Mouse (Mus musculus): ENCODE data around the gene Agpat1. TPM values are rescaled to one million over a fixed set of nuclear protein-coding genes. Genes with fewer than 3 reads are reported as not detected.
A peak's percentile ranks its signal among the peaks of the same experiment; 100 is the strongest.

The Agpat1 gene
- polyA plus RNA-seq, 1 experiment from 2014 or later = 74.8 TPM

DNA sequence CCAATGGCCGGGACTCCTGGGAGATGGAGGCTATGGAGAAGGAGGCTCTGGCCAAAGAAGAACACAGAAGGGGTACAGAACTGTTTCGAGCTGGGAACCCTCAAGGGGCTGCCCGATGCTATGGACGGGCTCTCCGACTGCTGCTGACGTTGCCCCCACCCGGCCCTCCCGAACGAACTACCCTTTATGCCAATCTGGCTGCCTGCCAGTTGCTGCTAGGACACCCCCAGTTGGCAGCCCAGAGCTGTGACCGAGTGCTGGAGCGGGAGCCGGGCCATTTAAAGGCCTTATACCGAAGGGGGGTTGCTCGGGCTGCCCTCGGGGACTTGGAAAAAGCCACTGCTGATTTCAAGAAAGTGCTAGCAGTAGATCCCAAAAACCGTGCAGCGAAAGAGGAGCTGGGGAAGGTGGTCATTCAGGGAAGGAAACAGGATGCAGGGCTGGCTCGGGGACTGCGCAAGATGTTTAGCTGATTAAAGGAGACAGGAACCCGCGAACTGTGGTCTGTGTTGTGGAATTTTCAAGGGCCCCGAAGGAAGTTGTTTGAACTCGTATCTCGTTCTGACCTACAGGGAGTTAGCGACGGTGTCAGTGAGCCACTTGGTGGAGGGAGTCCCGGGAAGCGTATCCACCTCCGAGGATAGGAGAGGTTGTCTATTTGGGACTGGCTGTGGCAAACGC lies 41.9 kb downstream of the Agpat1 start:
- 90% methylated on average over 30 of the region's 30 CpGs for WGBS
- Histone ChIP-seq H3K4me2 (ENCODE audit: low read depth, severe bottlenecking) (no peak overlapping the region; the same call in 1 of the 2 replicates), H3K4me3 (ENCODE audit: low read depth, low read length) (no peak overlapping the region), H3K27me3 (ENCODE audit: control insufficient read depth, insufficient read depth, low read length) (no peaks in the 10 kb centered on the region), H3K4me1 (ENCODE audit: control insufficient read depth, insufficient read depth, low read length) (peaks cover 12% of the 10 kb centered on the region), H3K36me3 (ENCODE audit: control insufficient read depth, insufficient read depth, low read length) (peaks cover 9% of the 10 kb centered on the region), H3K9me3 (ENCODE audit: control insufficient read depth, low read length) (no peaks in the 10 kb centered on the region), H3K27ac (replicated peaks; ENCODE audit: low read depth, low read length) (no peak overlapping the region), H3K9ac (ENCODE audit: low read length) (no peak overlapping the region)
- no peak for ATAC-seq (ENCODE audit: insufficient number of reproducible peaks, low FRiP score, low TSS enrichment, low read depth)
- DNase-seq (ENCODE audit: low spot score) = no peak

DNA sequence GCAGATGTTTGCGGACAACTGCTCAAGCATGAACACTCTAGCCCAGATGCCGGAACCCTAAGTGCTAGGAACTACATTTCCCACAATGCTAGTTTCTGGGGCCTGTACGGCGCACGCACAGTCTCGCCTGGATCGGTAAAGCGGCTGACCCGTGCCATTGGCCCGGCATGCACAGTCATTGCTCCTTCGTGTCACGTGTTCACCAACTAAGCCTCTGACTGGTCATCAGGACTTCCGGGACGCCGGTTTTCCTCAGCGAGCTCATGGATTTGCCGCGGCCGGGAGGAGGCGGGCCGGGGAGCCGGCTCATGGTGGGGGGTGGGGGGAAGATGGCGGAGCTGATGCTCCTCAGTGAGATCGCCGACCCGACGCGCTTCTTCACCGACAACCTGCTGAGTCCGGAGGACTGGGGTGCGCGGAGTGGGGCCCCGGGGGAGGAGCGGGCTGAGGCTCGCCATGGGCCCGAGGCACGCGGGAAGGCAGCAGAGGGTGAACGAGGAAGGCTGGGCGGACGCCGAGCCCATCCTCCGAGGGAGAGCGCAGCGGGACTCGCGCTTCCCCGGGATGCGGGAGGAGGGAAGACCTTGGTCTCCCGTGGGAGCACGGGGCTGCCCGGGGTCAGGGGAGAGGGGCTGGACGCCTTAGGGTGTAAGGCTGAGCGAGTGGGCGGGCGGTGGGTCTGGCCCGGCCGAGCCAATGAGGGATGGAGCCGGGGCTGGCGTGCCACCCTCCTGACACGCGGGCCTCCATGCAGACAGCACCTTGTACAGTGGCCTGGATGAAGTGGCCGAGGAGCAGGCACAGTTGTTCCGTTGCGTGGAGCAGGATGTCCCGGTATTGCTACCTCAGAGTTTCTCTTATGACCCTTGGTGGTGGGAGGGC lies 43.1 kb downstream of the Agpat1 start, which contains the start of gene Atf6b:
Gene Atf6b (plus strand): TSS at position 241 of the 882 bp plus-strand sequence.
- Histone ChIP-seq H3K36me3 (ENCODE audit: control insufficient read depth, insufficient read depth, low read length) (peaks cover 10% of the 10 kb centered on the region), H3K4me3 (ENCODE audit: low read depth, low read length) (peak within 1 kb of the TSS; percentile 97), H3K4me1 (ENCODE audit: control insufficient read depth, insufficient read depth, low read length) (peaks cover 7% of the 10 kb centered on the region; the same call in 1 of the 2 replicates), H3K4me2 (ENCODE audit: low read depth, severe bottlenecking) (peak within 1 kb of the TSS; percentile 87), H3K9ac (ENCODE audit: low read length) (peak within 1 kb of the TSS; percentile 91), H3K27me3 (ENCODE audit: control insufficient read depth, insufficient read depth, low read length) (no peaks in the 10 kb centered on the region), H3K27ac (replicated peaks; ENCODE audit: low read depth, low read length) (peak within 1 kb of the TSS; percentile 62), H3K9me3 (ENCODE audit: control insufficient read depth, low read length) (no peaks in the 10 kb centered on the region)
- ATAC-seq (ENCODE audit: insufficient number of reproducible peaks, low FRiP score, low TSS enrichment, low read depth) = peak; percentile 96
- 1% methylated on average over 63 of the region's 66 CpGs for WGBS
- DNase-seq (ENCODE audit: low spot score) = peak; percentile 94

DNA sequence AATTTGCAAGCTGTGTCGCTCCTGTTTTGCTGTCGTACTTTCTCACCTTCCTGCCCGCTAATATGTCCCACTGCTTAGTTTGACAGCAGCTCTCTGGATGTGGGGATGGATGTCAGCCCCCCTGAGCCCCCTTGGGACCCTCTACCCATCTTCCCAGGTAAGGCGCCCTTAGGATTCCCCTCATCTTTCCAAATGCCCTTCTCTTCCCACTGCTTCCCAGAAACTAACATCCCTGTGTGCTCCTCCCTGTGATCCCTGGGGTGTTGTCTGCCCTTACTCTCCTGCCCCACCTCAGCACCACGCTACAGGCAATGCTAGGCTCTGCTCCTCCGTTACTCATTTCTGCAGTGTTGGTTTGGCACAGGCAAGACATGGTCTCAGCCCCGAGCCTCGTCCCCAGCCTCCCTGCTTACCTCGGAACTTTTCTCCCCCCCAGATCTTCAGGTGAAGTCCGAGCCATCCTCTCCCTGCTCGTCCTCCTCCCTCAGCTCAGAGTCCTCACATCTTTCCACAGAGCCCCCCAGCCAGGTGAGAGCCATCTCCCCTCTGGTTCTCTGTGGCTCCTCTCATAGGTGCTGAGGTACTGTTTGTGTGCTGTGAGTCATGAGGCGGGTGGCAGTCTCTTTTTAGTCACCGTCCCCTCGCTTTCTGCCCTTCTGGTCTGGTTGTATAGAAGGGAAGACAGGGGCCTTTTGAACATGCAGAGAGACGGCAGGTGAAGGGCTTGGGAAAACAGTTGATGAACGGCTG lies 44.3 kb downstream of the Agpat1 start:
- ATAC-seq (ENCODE audit: insufficient number of reproducible peaks, low FRiP score, low TSS enrichment, low read depth) = no peak
- WGBS = 83% methylated on average over 16 of the region's 16 CpGs
- Histone ChIP-seq H3K27me3 (ENCODE audit: control insufficient read depth, insufficient read depth, low read length) (no peaks in the 10 kb centered on the region), H3K4me3 (ENCODE audit: low read depth, low read length) (peak overlapping the region; percentile 97; the same call in 1 of the 2 replicates), H3K9me3 (ENCODE audit: control insufficient read depth, low read length) (no peaks in the 10 kb centered on the region), H3K27ac (replicated peaks; ENCODE audit: low read depth, low read length) (no peak overlapping the region), H3K36me3 (ENCODE audit: control insufficient read depth, insufficient read depth, low read length) (peaks cover 13% of the 10 kb centered on the region), H3K9ac (ENCODE audit: low read length) (no peak overlapping the region), H3K4me1 (ENCODE audit: control insufficient read depth, insufficient read depth, low read length) (peaks cover 7% of the 10 kb centered on the region; the same call in 1 of the 2 replicates), H3K4me2 (ENCODE audit: low read depth, severe bottlenecking) (peak overlapping the region; percentile 87)
- DNase-seq (ENCODE audit: low spot score) = no peak

DNA sequence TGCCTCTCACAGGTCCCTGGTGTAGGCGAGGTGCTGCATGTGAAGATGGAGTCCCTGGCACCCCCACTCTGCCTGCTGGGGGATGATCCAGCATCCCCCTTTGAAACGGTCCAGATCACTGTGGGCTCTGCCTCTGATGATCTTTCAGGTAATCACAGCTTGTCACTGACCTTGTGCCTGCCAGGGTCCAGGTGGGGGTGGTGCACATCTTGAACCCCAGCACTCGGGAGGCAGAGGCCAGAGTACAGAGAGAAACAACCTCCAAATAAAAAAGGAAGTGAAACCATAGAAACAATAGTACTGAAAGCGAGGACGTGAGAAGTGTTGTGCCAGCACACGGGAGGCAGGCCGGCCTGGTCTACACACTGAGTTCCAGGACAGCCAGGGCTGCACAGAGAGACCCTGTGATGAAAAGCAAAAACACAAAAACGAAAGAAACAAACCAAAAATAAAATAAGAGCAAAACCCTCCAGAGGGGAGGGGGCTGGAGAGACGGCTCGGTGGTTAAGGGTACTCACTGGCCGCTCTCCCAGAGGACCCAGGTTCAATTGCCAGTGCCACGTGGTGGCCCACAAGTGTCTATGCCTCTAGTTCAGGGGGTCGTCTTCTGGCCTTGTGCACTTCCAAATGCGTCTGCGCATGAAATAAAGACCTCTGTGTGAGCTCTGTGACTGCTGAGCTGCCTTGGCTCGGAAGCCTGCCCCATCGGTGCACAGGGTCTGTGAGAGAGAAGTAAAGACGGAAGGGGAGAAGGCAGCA lies 45.2 kb downstream of the Agpat1 start:
- H3K36me3 ChIP-seq (ENCODE audit: control insufficient read depth, insufficient read depth, low read length) = peaks cover 16% of the 10 kb centered on the region
- H3K4me1 ChIP-seq (ENCODE audit: control insufficient read depth, insufficient read depth, low read length) = peaks cover 7% of the 10 kb centered on the region; the same call in 1 of the 2 replicates
- H3K4me2 ChIP-seq (ENCODE audit: low read depth, severe bottlenecking) = no peak overlapping the region
- ATAC-seq (ENCODE audit: insufficient number of reproducible peaks, low FRiP score, low TSS enrichment, low read depth) (no peak), DNase-seq (ENCODE audit: low spot score) (no peak)
- no peaks in the 10 kb centered on the region for H3K27me3 ChIP-seq (ENCODE audit: control insufficient read depth, insufficient read depth, low read length)
- no peak overlapping the region for H3K4me3 ChIP-seq (ENCODE audit: low read depth, low read length)
- H3K9me3 ChIP-seq (ENCODE audit: control insufficient read depth, low read length) = no peaks in the 10 kb centered on the region
- H3K9ac ChIP-seq (ENCODE audit: low read length) = no peak overlapping the region
- no peak overlapping the region for H3K27ac ChIP-seq (replicated peaks; ENCODE audit: low read depth, low read length)
- 89% methylated on average over 18 of the region's 18 CpGs for WGBS

DNA sequence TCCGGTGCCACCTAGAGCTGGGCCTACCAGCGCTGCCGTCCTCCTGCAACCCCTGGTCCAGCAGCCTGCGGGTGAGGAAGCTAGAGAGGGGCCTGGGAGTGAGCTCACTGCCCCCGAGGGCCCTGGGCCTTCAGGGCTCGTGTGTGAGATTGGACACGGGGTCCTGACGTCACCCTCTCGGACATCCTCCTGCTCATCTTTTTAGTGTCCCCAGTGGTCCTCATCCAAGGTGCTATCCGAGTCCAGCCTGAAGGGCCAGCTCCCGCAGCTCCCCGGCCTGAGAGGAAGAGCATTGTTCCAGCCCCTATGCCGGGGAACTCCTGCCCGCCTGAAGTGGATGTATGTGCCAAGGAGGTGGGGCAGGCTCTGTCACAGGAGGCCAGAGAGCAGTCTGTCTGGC lies 46.7 kb downstream of the Agpat1 start:
- no peak overlapping the region for H3K27ac ChIP-seq (replicated peaks; ENCODE audit: low read depth, low read length)
- H3K4me2 ChIP-seq (ENCODE audit: low read depth, severe bottlenecking) = no peak overlapping the region
- peaks cover 7% of the 10 kb centered on the region; the same call in 1 of the 2 replicates for H3K4me1 ChIP-seq (ENCODE audit: control insufficient read depth, insufficient read depth, low read length)
- peaks cover 19% of the 10 kb centered on the region for H3K36me3 ChIP-seq (ENCODE audit: control insufficient read depth, insufficient read depth, low read length)
- WGBS = 92% methylated on average over 14 of the region's 14 CpGs
- DNase-seq (ENCODE audit: low spot score) (no peak), ATAC-seq (ENCODE audit: insufficient number of reproducible peaks, low FRiP score, low TSS enrichment, low read depth) (no peak)
- H3K9ac ChIP-seq (ENCODE audit: low read length) = no peak overlapping the region
- no peaks in the 10 kb centered on the region for H3K9me3 ChIP-seq (ENCODE audit: control insufficient read depth, low read length)
- no peak overlapping the region for H3K4me3 ChIP-seq (ENCODE audit: low read depth, low read length)
- no peaks in the 10 kb centered on the region for H3K27me3 ChIP-seq (ENCODE audit: control insufficient read depth, insufficient read depth, low read length)

DNA sequence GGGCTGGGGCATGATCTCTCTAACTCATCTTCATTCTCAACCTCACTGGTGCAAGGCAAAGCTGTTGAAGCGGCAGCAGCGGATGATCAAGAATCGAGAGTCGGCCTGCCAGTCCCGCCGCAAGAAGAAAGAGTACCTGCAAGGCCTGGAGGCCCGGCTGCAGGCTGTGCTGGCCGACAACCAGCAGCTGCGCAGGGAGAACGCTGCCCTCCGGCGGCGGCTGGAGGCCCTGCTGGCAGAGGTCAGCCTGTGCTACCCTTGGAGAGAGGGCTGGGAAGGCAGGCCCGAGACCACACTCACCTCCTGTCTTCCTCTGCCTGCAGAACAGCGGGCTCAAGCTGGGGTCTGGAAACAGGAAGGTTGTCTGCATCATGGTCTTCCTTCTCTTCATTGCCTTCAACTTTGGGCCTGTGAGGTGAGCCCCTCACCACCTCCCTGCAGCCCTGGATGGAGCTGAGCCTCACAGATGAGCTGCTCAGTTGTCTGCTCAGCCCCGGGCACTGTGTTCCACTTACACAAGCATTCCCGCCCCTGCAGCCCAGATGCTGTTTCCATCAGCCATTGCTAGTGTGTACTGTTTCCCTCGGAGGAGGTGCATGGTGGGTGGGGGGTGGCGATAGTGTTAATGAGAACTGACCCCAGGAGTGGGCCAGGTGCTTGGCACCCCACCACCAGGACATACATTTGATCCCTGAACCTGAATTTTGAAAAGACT lies 47.6 kb downstream of the Agpat1 start:
- no peak for ATAC-seq (ENCODE audit: insufficient number of reproducible peaks, low FRiP score, low TSS enrichment, low read depth)
- H3K27me3 ChIP-seq (ENCODE audit: control insufficient read depth, insufficient read depth, low read length) = no peaks in the 10 kb centered on the region

DNA sequence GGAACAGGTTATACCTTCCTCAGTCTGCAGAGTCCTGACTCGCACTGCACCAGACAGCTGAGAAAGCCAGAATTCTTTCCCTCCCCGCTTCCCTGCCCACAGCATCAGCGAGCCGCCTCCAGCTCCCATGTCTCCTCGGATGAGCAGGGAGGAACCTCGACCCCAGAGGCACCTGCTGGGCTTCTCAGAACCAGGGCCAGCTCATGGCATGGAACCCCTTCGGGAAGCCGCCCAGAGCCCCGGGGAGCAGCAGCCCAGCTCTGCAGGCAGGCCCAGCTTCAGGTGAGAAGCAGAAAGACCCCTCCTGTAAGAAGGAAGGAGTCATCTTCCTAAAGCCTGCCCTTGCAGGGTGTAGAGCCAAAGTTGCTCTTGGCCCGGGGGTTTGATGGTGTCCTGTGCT lies 48.5 kb downstream of the Agpat1 start:
- Histone ChIP-seq H3K27ac (replicated peaks; ENCODE audit: low read depth, low read length) (no peak overlapping the region), H3K4me3 (ENCODE audit: low read depth, low read length) (no peak overlapping the region), H3K27me3 (ENCODE audit: control insufficient read depth, insufficient read depth, low read length) (no peaks in the 10 kb centered on the region), H3K4me2 (ENCODE audit: low read depth, severe bottlenecking) (no peak overlapping the region), H3K9me3 (ENCODE audit: control insufficient read depth, low read length) (no peaks in the 10 kb centered on the region), H3K4me1 (ENCODE audit: control insufficient read depth, insufficient read depth, low read length) (peaks cover 9% of the 10 kb centered on the region; the same call in 1 of the 2 replicates), H3K9ac (ENCODE audit: low read length) (no peak overlapping the region), H3K36me3 (ENCODE audit: control insufficient read depth, insufficient read depth, low read length) (peaks cover 19% of the 10 kb centered on the region)
- ATAC-seq (ENCODE audit: insufficient number of reproducible peaks, low FRiP score, low TSS enrichment, low read depth) = no peak
- WGBS = 94% methylated on average over 10 of the region's 10 CpGs
- DNase-seq (ENCODE audit: low spot score) = no peak

More for the DNA sequence above, 47.6 kb downstream of the Agpat1 start:
- no peak overlapping the region for H3K4me2 ChIP-seq (ENCODE audit: low read depth, severe bottlenecking)
- H3K27ac ChIP-seq (replicated peaks; ENCODE audit: low read depth, low read length) = no peak overlapping the region
- peaks cover 9% of the 10 kb centered on the region; the same call in 1 of the 2 replicates for H3K4me1 ChIP-seq (ENCODE audit: control insufficient read depth, insufficient read depth, low read length)
- no peak overlapping the region for H3K4me3 ChIP-seq (ENCODE audit: low read depth, low read length)
- peak; percentile 62 for DNase-seq (ENCODE audit: low spot score)
- WGBS = 53% methylated on average over 19 of the region's 19 CpGs
- H3K9ac ChIP-seq (ENCODE audit: low read length) = no peak overlapping the region; the same call in 1 of the 2 replicates
- H3K36me3 ChIP-seq (ENCODE audit: control insufficient read depth, insufficient read depth, low read length) = peaks cover 19% of the 10 kb centered on the region
- no peaks in the 10 kb centered on the region for H3K9me3 ChIP-seq (ENCODE audit: control insufficient read depth, low read length)
